Mouse (Mus musculus) cerebellum, adult 2 months (tissue): ENCODE results near the gene Rhog.

Experiments used
- CTCF ChIP-seq: fragments of 200-500 bp; IDR thresholded peaks from 2 replicates; pipeline ENCODE4 v1.5.1; 2011; ENCODE audit warnings: low read depth, mild to moderate bottlenecking, control low read depth, low read length, moderate library complexity, borderline replicate concordance; ENCODE audit not compliant: insufficient read depth
- POLR2A ChIP-seq: fragments of 200-500 bp; IDR thresholded peaks from 2 replicates; pipeline ENCODE4 v1.6.1; 2011; ENCODE audit warnings: low read length, control low read depth, borderline replicate concordance; ENCODE audit not compliant: insufficient read depth

DNA sequence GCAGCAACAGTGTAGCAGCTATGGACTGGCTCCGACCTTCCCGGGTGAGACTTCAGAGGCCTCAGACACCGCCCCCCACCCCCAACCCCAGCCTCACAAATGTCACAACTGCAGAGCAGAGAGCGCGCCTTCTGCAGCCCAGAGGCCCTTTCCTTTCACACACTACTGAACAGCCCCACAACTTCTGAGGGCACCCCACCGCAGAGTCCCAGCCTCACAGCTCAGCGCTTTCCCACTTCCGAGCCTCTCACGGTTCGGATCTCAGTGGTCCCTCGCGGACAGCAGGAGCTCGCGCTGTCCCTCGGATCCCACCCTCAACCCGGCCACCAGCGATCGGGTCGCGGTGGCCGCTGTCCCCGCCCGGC is 6.3 kb downstream of the Rhog start:
- no peak for TF ChIP-seq CTCF
- TF ChIP-seq POLR2A, result no peak
